Mouse (Mus musculus): ENCODE data around the gene Olfr1116. TPM values are rescaled to one million over a fixed set of nuclear protein-coding genes. Genes with fewer than 3 reads are reported as not detected.
"Not testable (repeated sequence)": the region's sequence is repeated elsewhere in the genome, so short reads cannot be mapped to it uniquely, and the experiment has no call there.

Olfr1116 gene
- polyA plus RNA-seq (2015; fragmentation: Nextera tagmentation; extraction: Ambion mirVana) = not detected in 2 replicates

DNA sequence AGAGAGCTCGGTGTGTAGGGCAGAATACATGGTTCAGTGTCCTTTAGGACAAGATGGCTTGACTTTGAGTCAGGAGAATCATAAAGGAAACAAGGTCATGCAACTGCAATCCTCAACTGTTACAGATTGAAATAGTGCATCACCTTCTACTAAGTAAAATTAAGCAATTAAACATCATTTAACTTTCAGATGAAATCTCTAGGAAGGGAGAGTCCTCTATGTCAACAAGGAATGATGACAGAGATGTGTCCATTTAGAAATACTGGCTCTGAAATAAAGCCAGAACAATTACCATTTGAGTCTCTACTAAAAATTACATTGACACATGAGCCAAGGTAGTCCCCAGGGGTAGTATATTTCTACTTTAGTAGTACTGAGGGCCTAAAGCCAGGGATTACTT lies at the start of gene Olfr1116:
Gene Olfr1116 (plus strand): TSS at position 301 of the 400 bp plus-strand sequence.
- no peak for ATAC-seq (ENCODE audit: low FRiP score)
- H3K27ac ChIP-seq (replicated peaks) = no peak within 1 kb of the TSS
- H3K36me3 ChIP-seq = no peaks in the 10 kb centered on the region
- H3K9me3 ChIP-seq (replicated peaks) = no peaks in the 10 kb centered on the region
- no peak within 1 kb of the TSS for H3K4me3 ChIP-seq (replicated peaks)
- H3K4me1 ChIP-seq = no peaks in the 10 kb centered on the region
- no peak within 1 kb of the TSS for H3K4me2 ChIP-seq
- H3K9ac ChIP-seq (replicated peaks) = no peak within 1 kb of the TSS
- H3K27me3 ChIP-seq (replicated peaks) = no peaks in the 10 kb centered on the region
- 89% methylated on average over 1 of the region's 1 CpGs for WGBS

DNA sequence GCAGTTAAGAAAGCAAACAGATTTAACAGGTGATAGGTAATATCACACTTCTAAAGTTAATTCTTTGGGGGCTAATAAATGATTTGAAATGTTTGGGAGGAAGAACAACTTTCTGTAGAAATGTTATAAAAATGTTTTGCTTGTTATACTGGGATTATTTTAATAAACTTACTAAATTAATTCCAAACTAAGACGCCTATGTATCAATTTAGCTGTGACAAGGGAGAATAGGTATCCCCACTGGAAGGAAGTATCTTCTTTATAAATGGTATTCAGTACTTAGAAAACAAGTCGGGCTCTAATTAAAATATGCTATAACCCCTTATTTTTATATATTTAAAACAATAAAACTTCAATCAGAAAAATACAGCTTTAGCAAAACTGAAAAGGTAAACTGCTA lies 19.6 kb upstream of the Olfr1116 start, which contains the start of gene Olfr1115:
Gene Olfr1115 (plus strand): TSS at position 301 of the 400 bp plus-strand sequence.
- 89% methylated on average over 2 of the region's 2 CpGs for WGBS
- H3K4me2 ChIP-seq = no peak within 1 kb of the TSS

DNA sequence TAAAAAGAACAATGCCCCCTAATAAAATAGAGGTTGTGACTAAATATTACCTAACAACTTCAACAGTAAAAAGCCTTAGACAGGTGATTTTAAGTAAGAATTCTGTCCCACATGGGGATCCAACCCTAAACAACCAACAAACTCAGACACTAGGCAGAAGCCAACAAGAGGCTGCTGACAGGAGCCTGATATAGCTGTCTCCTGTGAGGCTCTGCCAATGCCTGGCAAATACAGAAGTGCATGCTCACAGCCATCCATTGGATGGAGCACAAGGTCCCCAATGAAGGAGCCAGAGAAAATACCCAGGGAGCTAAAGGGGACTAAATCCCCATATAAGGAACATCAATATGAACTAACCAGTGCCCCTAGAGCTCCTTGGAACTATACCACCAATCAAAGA lies 26.6 kb downstream of the Olfr1116 start:
- H3K4me1 ChIP-seq; H3K27ac ChIP-seq (replicated peaks); H3K9ac ChIP-seq (replicated peaks); ATAC-seq (ENCODE audit: low FRiP score); H3K4me3 ChIP-seq (replicated peaks); H3K9me3 ChIP-seq (replicated peaks); H3K36me3 ChIP-seq; H3K4me2 ChIP-seq; H3K27me3 ChIP-seq (replicated peaks): not testable (repeated sequence)

More for the DNA sequence above, 19.6 kb upstream of the Olfr1116 start, which contains the start of gene Olfr1115:
- Histone ChIP-seq H3K4me3 (replicated peaks) (no peak within 1 kb of the TSS), H3K9me3 (replicated peaks) (no peaks in the 10 kb centered on the region), H3K27ac (replicated peaks) (no peak within 1 kb of the TSS), H3K27me3 (replicated peaks) (no peaks in the 10 kb centered on the region), H3K4me1 (no peaks in the 10 kb centered on the region), H3K36me3 (no peaks in the 10 kb centered on the region), H3K9ac (replicated peaks) (no peak within 1 kb of the TSS)
- ATAC-seq (ENCODE audit: low FRiP score) = no peak

DNA sequence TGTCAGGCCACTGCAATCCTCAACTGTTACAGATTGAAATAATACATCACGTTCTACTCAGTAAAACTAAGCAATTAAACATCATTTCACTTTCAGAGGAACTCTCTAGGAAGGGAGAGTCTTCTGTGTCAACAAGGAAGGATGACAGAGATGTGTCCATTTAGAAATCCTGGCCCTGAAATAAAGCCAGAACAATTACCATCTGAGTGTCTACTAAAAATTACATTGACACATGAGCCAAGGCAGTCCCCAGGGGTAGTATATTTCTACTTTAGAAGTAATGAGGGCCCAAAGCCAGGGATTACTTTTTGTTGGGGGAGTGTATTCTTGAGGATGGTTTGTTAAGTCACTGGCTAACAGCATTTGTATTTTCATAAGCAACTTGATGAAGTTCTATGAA lies 39.9 kb downstream of the Olfr1116 start, which contains the start of gene Olfr1118:
Gene Olfr1118 (plus strand): TSS at position 301 of the 400 bp plus-strand sequence.
- ATAC-seq (ENCODE audit: low FRiP score) = no peak
- Histone ChIP-seq H3K4me1 (no peaks in the 10 kb centered on the region), H3K9ac (replicated peaks) (no peak within 1 kb of the TSS), H3K27me3 (replicated peaks) (no peaks in the 10 kb centered on the region), H3K4me3 (replicated peaks) (no peak within 1 kb of the TSS), H3K27ac (replicated peaks) (no peak within 1 kb of the TSS), H3K4me2 (no peak within 1 kb of the TSS), H3K9me3 (replicated peaks) (no peaks in the 10 kb centered on the region), H3K36me3 (no peaks in the 10 kb centered on the region)
- WGBS = 82% methylated on average over 1 of the region's 1 CpGs

Small RNA genes lying within 50 kb of the gene (microRNA-seq; reads per million reads assigned to microRNA genes)
- gene Gm27438 = not detected

Other genes with a start within 250 kb of the Olfr1116 start
- not detected in 2 replicates for gene Olfr1104, start 240.5 kb upstream of the Olfr1116 start, polyA plus RNA-seq (2015; fragmentation: Nextera tagmentation; extraction: Ambion mirVana)
- not detected in 2 replicates for gene Olfr1105, start 231.0 kb upstream of the Olfr1116 start, polyA plus RNA-seq (2015; fragmentation: Nextera tagmentation; extraction: Ambion mirVana)
- gene Olfr1106, start 215.3 kb upstream of the Olfr1116 start, polyA plus RNA-seq (2015; fragmentation: Nextera tagmentation; extraction: Ambion mirVana) = not detected in 2 replicates
- gene Olfr1107, start 191.7 kb upstream of the Olfr1116 start, polyA plus RNA-seq (2015; fragmentation: Nextera tagmentation; extraction: Ambion mirVana) = not detected in 2 replicates
- not detected in 2 replicates for gene Olfr1109, start 171.5 kb upstream of the Olfr1116 start, polyA plus RNA-seq (2015; fragmentation: Nextera tagmentation; extraction: Ambion mirVana)
- not detected in 2 replicates for gene Olfr259, start 153.0 kb upstream of the Olfr1116 start, polyA plus RNA-seq (2015; fragmentation: Nextera tagmentation; extraction: Ambion mirVana)
- gene Olfr1110, start 127.2 kb upstream of the Olfr1116 start, polyA plus RNA-seq (2015; fragmentation: Nextera tagmentation; extraction: Ambion mirVana) = not detected in 2 replicates
- gene Olfr1111, start 114.9 kb upstream of the Olfr1116 start, polyA plus RNA-seq (2015; fragmentation: Nextera tagmentation; extraction: Ambion mirVana) = not detected in 2 replicates
- gene Olfr1112, start 79.7 kb upstream of the Olfr1116 start, polyA plus RNA-seq (2015; fragmentation: Nextera tagmentation; extraction: Ambion mirVana) = not detected in 2 replicates
- not detected in 2 replicates for gene Olfr1113, start 58.6 kb upstream of the Olfr1116 start, polyA plus RNA-seq (2015; fragmentation: Nextera tagmentation; extraction: Ambion mirVana)
- gene Olfr1115, start 19.5 kb upstream of the Olfr1116 start, polyA plus RNA-seq (2015; fragmentation: Nextera tagmentation; extraction: Ambion mirVana) = not detected in 2 replicates
- gene Olfr1118, start 40.0 kb downstream of the Olfr1116 start, polyA plus RNA-seq (2015; fragmentation: Nextera tagmentation; extraction: Ambion mirVana) = not detected in 2 replicates
- not detected in 2 replicates for gene Olfr1120, start 87.3 kb downstream of the Olfr1116 start, polyA plus RNA-seq (2015; fragmentation: Nextera tagmentation; extraction: Ambion mirVana)
- gene Olfr1121, start 102.4 kb downstream of the Olfr1116 start, polyA plus RNA-seq (2015; fragmentation: Nextera tagmentation; extraction: Ambion mirVana) = not detected in 2 replicates
- gene Olfr1122, start 118.3 kb downstream of the Olfr1116 start, polyA plus RNA-seq (2015; fragmentation: Nextera tagmentation; extraction: Ambion mirVana) = not detected in 2 replicates
- gene Olfr1123, start 149.1 kb downstream of the Olfr1116 start, polyA plus RNA-seq (2015; fragmentation: Nextera tagmentation; extraction: Ambion mirVana) = not detected in 2 replicates
- 0.10 TPM in 1 of 2 replicates, not detected in the other for gene Olfr1124, start 162.7 kb downstream of the Olfr1116 start, polyA plus RNA-seq (2015; fragmentation: Nextera tagmentation; extraction: Ambion mirVana)
- not detected in 2 replicates for gene Olfr1126, start 186.4 kb downstream of the Olfr1116 start, polyA plus RNA-seq (2015; fragmentation: Nextera tagmentation; extraction: Ambion mirVana)
- gene Pramel7, start 229.6 kb downstream of the Olfr1116 start, polyA plus RNA-seq (2015; fragmentation: Nextera tagmentation; extraction: Ambion mirVana) = not detected in 2 replicates
- gene Pramel6, start 239.0 kb downstream of the Olfr1116 start, polyA plus RNA-seq (2015; fragmentation: Nextera tagmentation; extraction: Ambion mirVana) = not detected in 2 replicates